In the genomic region with DNA sequence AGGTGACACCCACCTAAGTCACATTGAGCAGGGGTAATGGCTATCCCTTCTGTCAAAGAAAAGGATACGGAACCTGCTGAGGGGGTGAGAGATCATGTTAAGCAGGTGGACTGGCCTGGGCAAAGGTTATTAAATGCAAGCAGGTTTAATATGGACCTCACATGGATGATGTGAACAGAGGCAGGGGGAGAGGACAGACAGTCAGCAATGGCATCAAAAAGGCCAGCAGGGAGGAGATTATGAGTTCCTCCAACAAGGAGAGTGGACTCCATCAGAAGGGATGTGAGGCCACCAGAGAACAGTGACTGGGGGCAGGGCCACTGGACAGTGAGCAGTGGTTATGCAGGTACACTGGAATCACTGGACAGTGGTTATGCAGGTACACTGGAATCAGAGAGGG, we compare ENCODE assay signal across 38 mouse cellular contexts. TPM values are rescaled to one million over a fixed set of nuclear protein-coding genes. Genes with fewer than 3 reads are reported as not detected.
"Had no signal": no experiment of that assay in that cellular context is flagged by ENCODE, and none has a peak within 500 bp of the region (broad histone marks: within the 10 kb centered on the region; RNA-seq: fewer than 3 reads in every experiment).

No protein-coding gene starts in this region.

- H3K4me3 ChIP-seq: limb, embryonic 10.5 days; limb, embryonic 12.5 days; limb, embryonic 13.5 days; limb, embryonic 15.5 days; liver, embryonic 13.5 days; liver, embryonic 15.5 days; lung, embryonic 15.5 days; megakaryocyte, embryonic 14.5 days; midbrain, embryonic 10.5 days; midbrain, embryonic 12.5 days; midbrain, embryonic 13.5 days; midbrain, embryonic 15.5 days; myocyte; neural tube, embryonic 12.5 days; neural tube, embryonic 13.5 days had no signal

- H3K27ac ChIP-seq: limb, embryonic 10.5 days; limb, embryonic 12.5 days; limb, embryonic 13.5 days; limb, embryonic 15.5 days; liver, embryonic 13.5 days; liver, embryonic 14.5 days; liver, embryonic 15.5 days; lung, embryonic 15.5 days; macrophage; midbrain, embryonic 10.5 days; midbrain, embryonic 12.5 days; midbrain, embryonic 13.5 days; midbrain, embryonic 15.5 days; neural tube, embryonic 12.5 days; neural tube, embryonic 13.5 days had no signal

- H3K9ac ChIP-seq: limb, embryonic 12.5 days; limb, embryonic 13.5 days; limb, embryonic 15.5 days; liver, embryonic 13.5 days; liver, embryonic 14.5 days; liver, embryonic 15.5 days; lung, embryonic 14.5 days; lung, embryonic 15.5 days; midbrain, embryonic 12.5 days; midbrain, embryonic 13.5 days; midbrain, embryonic 15.5 days; neural tube, embryonic 12.5 days; neural tube, embryonic 13.5 days had no signal

- ATAC-seq: liver, postnatal 0 days; lung, postnatal 0 days; midbrain, embryonic 13.5 days; midbrain, embryonic 15.5 days; midbrain, embryonic 16.5 days had no signal

- H3K4me1 ChIP-seq: limb, embryonic 10.5 days; liver, embryonic 13.5 days; liver, embryonic 15.5 days; megakaryocyte, embryonic 14.5 days; midbrain, embryonic 12.5 days; midbrain, embryonic 13.5 days; midbrain, embryonic 15.5 days; neural tube, embryonic 12.5 days; neural tube, embryonic 13.5 days had no signal

- H3K9me3 ChIP-seq: limb, embryonic 10.5 days; limb, embryonic 12.5 days; limb, embryonic 13.5 days; limb, embryonic 15.5 days; liver, embryonic 13.5 days; liver, embryonic 15.5 days; lung, embryonic 15.5 days; megakaryocyte, embryonic 14.5 days; midbrain, embryonic 10.5 days; midbrain, embryonic 13.5 days; midbrain, embryonic 15.5 days; neural tube, embryonic 12.5 days; neural tube, embryonic 13.5 days had no signal

- H3K4me2 ChIP-seq: limb, embryonic 12.5 days; limb, embryonic 13.5 days; limb, embryonic 15.5 days; liver, embryonic 11.5 days; liver, embryonic 13.5 days; liver, embryonic 15.5 days; lung, embryonic 14.5 days; lung, embryonic 15.5 days; midbrain, embryonic 11.5 days; midbrain, embryonic 12.5 days; midbrain, embryonic 13.5 days; midbrain, embryonic 15.5 days; neural tube, embryonic 12.5 days; neural tube, embryonic 13.5 days had no signal

- H3K36me3 ChIP-seq: limb, embryonic 10.5 days; limb, embryonic 12.5 days; limb, embryonic 13.5 days; limb, embryonic 15.5 days; liver, embryonic 13.5 days; liver, embryonic 15.5 days; lung, embryonic 15.5 days; midbrain, embryonic 10.5 days; midbrain, embryonic 12.5 days; midbrain, embryonic 13.5 days; midbrain, embryonic 15.5 days; neural tube, embryonic 12.5 days; neural tube, embryonic 13.5 days had no signal

- DNase-seq: left cerebral cortex, postnatal 4 days; liver; liver, embryonic 13.5 days; liver, postnatal 0 days; lung, adult 18-20 months; lung, adult 2 months; lung, embryonic 14.5 days; lung, postnatal 10 days; lung, postnatal 14 days; lung, postnatal 36 days; lung, postnatal 4 days; midbrain, embryonic 14.5 days had no signal

RNA-seq across cellular contexts. Expression of gene Slc27a2, which starts 7.9 kb away (rescaled TPM):
- total RNA-seq: monocyte, adult 5-6 weeks had no signal
- polyA plus RNA-seq: limb, embryonic 11.5 days; macrophage; myocyte had no signal

RNA-seq across cellular contexts. Expression of gene Atp8b4, which starts 59.6 kb away (rescaled TPM):
- total RNA-seq: left cerebral cortex, postnatal 10 days; left cerebral cortex, postnatal 25 days; left cerebral cortex, postnatal 36 days had no signal
- polyA plus RNA-seq: midbrain, embryonic 13.5 days; midbrain, embryonic 16.5 days; midbrain, postnatal 0 days; neural tube, embryonic 13.5 days had no signal
